Mouse (Mus musculus): Measurements from ENCODE around the gene Gm21962.

Gene Gm21962

GRCm38 (mm10) chr3:137716573-137717157 is 45.3 kb downstream of the Gm21962 start:
- no peak for DNase-seq (ENCODE audit: low spot score in 2 of 2)

Data from left cerebral cortex, adult 9 months (tissue).